Mouse (Mus musculus): ENCODE measurements around the gene S100a2. TPM values are rescaled to one million over a fixed set of nuclear protein-coding genes. Genes with fewer than 3 reads are reported as not detected.

S100a2 gene
- polyA plus RNA-seq, 1 experiment from 2014 or later = not detected

DNA sequence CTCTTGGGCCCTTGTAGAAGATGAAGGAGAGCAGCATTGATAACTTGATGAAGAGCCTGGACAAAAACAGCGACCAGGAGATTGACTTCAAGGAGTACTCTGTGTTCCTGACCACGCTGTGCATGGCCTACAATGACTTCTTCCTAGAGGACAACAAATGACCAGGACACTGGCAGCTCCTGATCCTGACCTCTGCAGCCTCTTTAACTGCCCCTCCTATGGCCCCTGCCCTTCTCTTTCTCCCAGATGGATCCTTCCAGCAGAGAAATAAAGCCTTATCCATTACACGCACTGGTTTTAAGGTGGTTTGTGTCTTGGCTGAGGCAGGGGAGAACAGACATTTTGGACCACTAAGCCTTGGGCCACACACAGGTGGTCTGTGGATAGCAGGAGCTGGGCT is 21.4 kb downstream of the S100a2 start:
- ATAC-seq (ENCODE audit: low FRiP score) = no peak
- Histone ChIP-seq H3K36me3 (replicated peaks) (no peaks in the 10 kb centered on the region), H3K9ac (no peak overlapping the region), H3K4me3 (replicated peaks) (no peak overlapping the region), H3K27ac (no peak overlapping the region), H3K27me3 (peaks cover 21% of the 10 kb centered on the region), H3K4me2 (no peak overlapping the region), H3K9me3 (no peaks in the 10 kb centered on the region), H3K4me1 (peaks cover 6% of the 10 kb centered on the region)
- 92% methylated on average over 3 of the region's 3 CpGs for WGBS

DNA sequence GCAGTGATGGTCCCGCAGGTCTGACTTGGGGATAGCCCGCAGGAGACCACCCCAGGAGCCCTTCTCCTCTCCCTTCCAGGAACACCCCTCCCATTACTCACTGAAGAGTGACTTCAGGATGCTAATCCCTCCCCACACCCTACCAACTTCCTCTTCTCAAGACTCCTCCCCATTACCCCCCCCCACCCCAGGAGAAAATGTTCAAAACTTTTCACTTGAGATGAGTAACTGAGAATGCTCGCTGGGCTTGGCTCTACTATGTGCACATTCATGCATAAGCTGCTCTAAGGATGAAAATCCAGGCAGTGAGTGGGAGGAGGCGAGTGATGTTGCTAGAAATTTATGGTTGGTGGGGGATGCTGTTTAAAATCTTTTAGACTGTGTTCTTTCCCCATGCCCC is 22.0 kb downstream of the S100a2 start:
- no peak overlapping the region for H3K4me2 ChIP-seq
- peaks cover 21% of the 10 kb centered on the region for H3K27me3 ChIP-seq
- H3K4me1 ChIP-seq = peaks cover 6% of the 10 kb centered on the region
- WGBS = 62% methylated on average over 4 of the region's 4 CpGs
- no peaks in the 10 kb centered on the region for H3K36me3 ChIP-seq (replicated peaks)
- H3K9ac ChIP-seq = no peak overlapping the region
- no peak overlapping the region for H3K27ac ChIP-seq
- H3K9me3 ChIP-seq = no peaks in the 10 kb centered on the region
- H3K4me3 ChIP-seq (replicated peaks) = no peak overlapping the region
- ATAC-seq (ENCODE audit: low FRiP score) = no peak

GRCm38 (mm10) chr3:90612728-90613291 is 22.8 kb downstream of the S100a2 start, which contains the start of gene S100a6:
Gene S100a6 (plus strand): TSS chr3:90612882.
- Histone ChIP-seq H3K27me3 (peaks cover 21% of the 10 kb centered on the region), H3K36me3 (replicated peaks) (no peaks in the 10 kb centered on the region), H3K4me1 (peaks cover 6% of the 10 kb centered on the region), H3K9me3 (no peaks in the 10 kb centered on the region; the same call in 1 of the 2 replicates), H3K4me2 (peak within 1 kb of the TSS; percentile 65), H3K4me3 (replicated peaks) (peak within 1 kb of the TSS; percentile 34), H3K27ac (no peak within 1 kb of the TSS), H3K9ac (peak within 1 kb of the TSS; percentile 45)
- 1% methylated on average over 23 of the region's 23 CpGs for WGBS
- peak; percentile 76 for ATAC-seq (ENCODE audit: low FRiP score)

GRCm38 (mm10) chr3:90613461-90614147 is 23.6 kb downstream of the S100a2 start:
- no peaks in the 10 kb centered on the region for H3K36me3 ChIP-seq (replicated peaks)
- peaks cover 21% of the 10 kb centered on the region for H3K27me3 ChIP-seq
- H3K4me2 ChIP-seq = peak overlapping the region; percentile 65
- WGBS = 73% methylated on average over 7 of the region's 7 CpGs
- no peak overlapping the region for H3K4me3 ChIP-seq (replicated peaks)
- H3K9me3 ChIP-seq = no peaks in the 10 kb centered on the region; the same call in 1 of the 2 replicates
- ATAC-seq (ENCODE audit: low FRiP score) = no peak
- H3K4me1 ChIP-seq = peaks cover 6% of the 10 kb centered on the region
- H3K27ac ChIP-seq = no peak overlapping the region
- no peak overlapping the region for H3K9ac ChIP-seq

DNA sequence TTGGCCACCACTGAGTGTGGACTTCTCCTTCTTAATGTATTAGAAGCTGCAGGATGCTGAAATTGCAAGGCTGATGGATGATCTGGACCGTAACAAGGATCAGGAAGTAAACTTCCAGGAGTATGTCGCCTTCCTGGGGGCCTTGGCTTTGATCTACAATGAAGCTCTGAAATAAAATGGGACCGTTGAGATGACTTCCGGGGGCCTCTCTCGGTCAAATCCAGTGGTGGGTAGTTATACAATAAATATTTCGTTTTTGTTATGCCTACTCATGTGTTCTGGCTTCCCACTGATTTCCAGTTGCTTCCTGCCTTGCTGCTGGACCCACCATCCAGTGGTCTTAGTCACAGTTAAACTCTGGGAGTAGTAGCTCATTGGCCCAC is 24.1 kb downstream of the S100a2 start:
- WGBS = 91% methylated on average over 6 of the region's 6 CpGs
- Histone ChIP-seq H3K4me1 (peaks cover 6% of the 10 kb centered on the region), H3K4me3 (replicated peaks) (no peak overlapping the region), H3K27me3 (peaks cover 21% of the 10 kb centered on the region), H3K27ac (no peak overlapping the region), H3K36me3 (replicated peaks) (no peaks in the 10 kb centered on the region), H3K9me3 (no peaks in the 10 kb centered on the region; the same call in 1 of the 2 replicates), H3K9ac (no peak overlapping the region), H3K4me2 (no peak overlapping the region)
- no peak for ATAC-seq (ENCODE audit: low FRiP score)

- Histone ChIP-seq H3K36me3 (replicated peaks) (no peaks in the 10 kb centered on the region), H3K4me1 (peaks cover 6% of the 10 kb centered on the region), H3K4me2 (no peak overlapping the region), H3K9ac (no peak overlapping the region), H3K27me3 (peaks cover 21% of the 10 kb centered on the region), H3K27ac (no peak overlapping the region), H3K9me3 (no peaks in the 10 kb centered on the region; the same call in 1 of the 2 replicates), H3K4me3 (replicated peaks) (no peak overlapping the region)
- WGBS = 84% methylated on average over 11 of the region's 11 CpGs
- 0 out of 2 replicates have a peak, but pooled peaks have one; percentile 2 for ATAC-seq (ENCODE audit: low FRiP score)
These were observed 24.7 kb downstream of the S100a2 start for GRCm38 (mm10) chr3:90614611-90615251.

- no peaks in the 10 kb centered on the region for H3K36me3 ChIP-seq (replicated peaks)
- WGBS = 9% methylated on average over 7 of the region's 7 CpGs
- H3K27me3 ChIP-seq = peaks cover 19% of the 10 kb centered on the region
- H3K4me3 ChIP-seq (replicated peaks) = no peak overlapping the region
- H3K9ac ChIP-seq = no peak overlapping the region
- peak; percentile 54; the same call in 1 of the 2 replicates for ATAC-seq (ENCODE audit: low FRiP score)
- peaks cover 6% of the 10 kb centered on the region for H3K4me1 ChIP-seq
- H3K9me3 ChIP-seq = no peaks in the 10 kb centered on the region; the same call in 1 of the 2 replicates
- no peak overlapping the region for H3K4me2 ChIP-seq
- H3K27ac ChIP-seq = no peak overlapping the region
These were observed 25.4 kb downstream of the S100a2 start for GRCm38 (mm10) chr3:90615415-90615814.

- ATAC-seq (ENCODE audit: low FRiP score) = no peak
- Histone ChIP-seq H3K9me3 (no peaks in the 10 kb centered on the region; the same call in 1 of the 2 replicates), H3K4me3 (replicated peaks) (no peak overlapping the region), H3K4me1 (peaks cover 6% of the 10 kb centered on the region), H3K27ac (no peak overlapping the region), H3K27me3 (peaks cover 19% of the 10 kb centered on the region), H3K4me2 (no peak overlapping the region), H3K9ac (no peak overlapping the region), H3K36me3 (replicated peaks) (no peaks in the 10 kb centered on the region)
- WGBS = 83% methylated on average over 1 of the region's 1 CpGs
These were observed 25.9 kb downstream of the S100a2 start for GRCm38 (mm10) chr3:90615911-90616310.

GRCm38 (mm10) chr3:90617586-90617985 is 27.5 kb downstream of the S100a2 start:
- Histone ChIP-seq H3K4me3 (replicated peaks) (no peak overlapping the region), H3K4me1 (peaks cover 6% of the 10 kb centered on the region), H3K27ac (no peak overlapping the region), H3K36me3 (replicated peaks) (no peaks in the 10 kb centered on the region), H3K9ac (no peak overlapping the region), H3K27me3 (peaks cover 13% of the 10 kb centered on the region), H3K9me3 (no peaks in the 10 kb centered on the region; the same call in 1 of the 2 replicates), H3K4me2 (no peak overlapping the region)
- WGBS = 13% methylated on average over 1 of the region's 1 CpGs
- ATAC-seq (ENCODE audit: low FRiP score) = no peak

GRCm38 (mm10) chr3:90621552-90621951 is 31.5 kb downstream of the S100a2 start:
- Histone ChIP-seq H3K4me1 (peaks cover 27% of the 10 kb centered on the region), H3K36me3 (replicated peaks) (no peaks in the 10 kb centered on the region), H3K4me3 (replicated peaks) (no peak overlapping the region), H3K9me3 (no peaks in the 10 kb centered on the region; the same call in 1 of the 2 replicates), H3K9ac (no peak overlapping the region), H3K4me2 (no peak overlapping the region), H3K27me3 (no peaks in the 10 kb centered on the region; the same call in 1 of the 2 replicates), H3K27ac (no peak overlapping the region)
- ATAC-seq (ENCODE audit: low FRiP score) = no peak
- WGBS = 55% methylated on average over 7 of the region's 7 CpGs

DNA sequence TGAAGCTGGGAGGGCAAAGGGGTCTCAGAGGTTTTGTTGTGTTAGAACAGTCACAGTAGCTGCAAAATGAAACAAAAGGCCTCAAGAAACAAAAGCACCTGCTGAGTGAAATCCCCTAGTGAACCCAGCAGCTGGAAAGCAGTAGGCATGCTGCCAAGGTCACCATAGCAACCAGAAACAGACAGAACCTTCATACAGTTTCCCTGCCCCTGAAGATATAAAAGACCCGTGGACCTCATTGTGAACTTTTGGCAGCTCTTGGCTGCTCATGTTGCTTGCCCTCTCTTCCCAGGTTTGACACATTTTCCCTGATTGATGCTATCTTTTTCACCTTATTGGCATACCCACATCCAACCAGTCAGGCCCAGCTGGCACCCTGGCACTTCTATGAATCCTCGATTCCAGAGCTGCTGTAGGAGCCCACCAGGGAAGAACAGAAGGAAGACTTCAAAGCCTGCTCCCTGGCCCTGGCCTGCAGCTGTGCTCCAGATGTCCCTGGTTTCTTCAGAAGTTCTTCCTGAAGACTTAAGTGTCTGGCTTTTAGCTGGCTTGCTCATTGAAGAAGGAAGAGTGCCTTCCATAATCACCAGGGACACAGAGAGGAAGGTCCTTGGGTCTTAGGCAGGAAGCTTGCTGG is 33.5 kb downstream of the S100a2 start:
- Histone ChIP-seq H3K4me2 (no peak overlapping the region), H3K4me3 (replicated peaks) (no peak overlapping the region), H3K36me3 (replicated peaks) (no peaks in the 10 kb centered on the region), H3K27ac (peak overlapping the region; percentile 69), H3K4me1 (peaks cover 27% of the 10 kb centered on the region), H3K27me3 (no peaks in the 10 kb centered on the region; the same call in 1 of the 2 replicates), H3K9ac (no peak overlapping the region), H3K9me3 (no peaks in the 10 kb centered on the region)
- WGBS = 9% methylated on average over 2 of the region's 2 CpGs
- peak; percentile 77; the same call in 1 of the 2 replicates for ATAC-seq (ENCODE audit: low FRiP score)

DNA sequence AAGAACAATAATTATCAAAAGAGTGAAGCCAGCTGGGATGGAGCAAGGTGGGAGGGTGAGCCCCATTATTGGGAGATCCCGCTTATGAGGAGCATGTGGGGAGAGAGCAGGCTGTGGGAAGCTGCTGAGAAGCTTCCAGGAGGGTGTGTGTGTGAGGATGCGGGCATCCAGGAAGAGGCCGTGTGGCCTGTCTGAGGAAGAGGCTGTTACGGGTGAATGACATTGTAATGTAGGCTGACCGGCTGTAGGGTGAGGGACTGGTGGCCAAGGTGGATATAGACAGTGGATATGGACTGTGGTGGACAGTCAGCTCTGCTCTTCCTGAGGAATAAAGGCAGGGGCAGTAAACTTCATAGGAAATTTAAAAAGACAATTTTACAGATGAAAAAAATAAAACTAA is 35.4 kb downstream of the S100a2 start:
- Histone ChIP-seq H3K27ac (no peak overlapping the region), H3K4me2 (no peak overlapping the region), H3K9me3 (no peaks in the 10 kb centered on the region), H3K27me3 (no peaks in the 10 kb centered on the region; the same call in 1 of the 2 replicates), H3K4me1 (peaks cover 27% of the 10 kb centered on the region), H3K4me3 (replicated peaks) (no peak overlapping the region), H3K36me3 (replicated peaks) (no peaks in the 10 kb centered on the region), H3K9ac (no peak overlapping the region)
- WGBS = 86% methylated on average over 5 of the region's 5 CpGs
- ATAC-seq (ENCODE audit: low FRiP score) = no peak
